Mouse (Mus musculus): ENCODE data around the gene Pskh1.

The Pskh1 gene

GRCm38 (mm10) chr8:105900180-105900940 lies at the start of gene Pskh1:
Gene Pskh1, plus strand, starts transcription at chr8:105900441.
- in situ Hi-C loops (cut with MboI, MseI) = no loop called here

GRCm38 (mm10) chr8:105850611-105851010 lies 49.6 kb upstream of the Pskh1 start:
- in situ Hi-C loops (cut with MboI, MseI) = no loop called here

- in situ Hi-C loops (cut with MboI, MseI) = no loop called here
Measured at GRCm38 (mm10) chr8:105851651-105852143, 48.5 kb upstream of the Pskh1 start.

- in situ Hi-C loops (cut with MboI, MseI) = no loop called here
Measured at GRCm38 (mm10) chr8:105852146-105852729, 48.0 kb upstream of the Pskh1 start.

GRCm38 (mm10) chr8:105853178-105853577 lies 47.1 kb upstream of the Pskh1 start, which contains the start of gene Cenpt:
Gene Cenpt, minus strand, starts transcription at chr8:105853278.
- in situ Hi-C loops (cut with MboI, MseI) = no loop called here

- in situ Hi-C loops (cut with MboI, MseI) = no loop called here
Measured at GRCm38 (mm10) chr8:105854303-105854702, 45.9 kb upstream of the Pskh1 start.

- in situ Hi-C loops (cut with MboI, MseI) = no loop called here
Measured at GRCm38 (mm10) chr8:105854715-105855216, 45.5 kb upstream of the Pskh1 start, which contains the start of gene Thap11. Gene Thap11, plus strand, starts transcription at chr8:105855132.

GRCm38 (mm10) chr8:105855248-105856167 lies 44.7 kb upstream of the Pskh1 start:
- in situ Hi-C loops (cut with MboI, MseI) = no loop called here

GRCm38 (mm10) chr8:105856168-105856835 lies 43.9 kb upstream of the Pskh1 start:
- in situ Hi-C loops (cut with MboI, MseI) = no loop called here

- in situ Hi-C loops (cut with MboI, MseI) = no loop called here
Measured at GRCm38 (mm10) chr8:105858495-105858894, 41.7 kb upstream of the Pskh1 start.

- in situ Hi-C loops (cut with MboI, MseI) = no loop called here
Measured at GRCm38 (mm10) chr8:105859314-105859713, 40.9 kb upstream of the Pskh1 start.

- in situ Hi-C loops (cut with MboI, MseI) = loop anchor here (5.0 kb wide), 1 partner anchor 33 kb away; the partner anchor contains the start of genes Ranbp10 and Tsnaxip1
Measured at GRCm38 (mm10) chr8:105860143-105860981, 39.9 kb upstream of the Pskh1 start, which contains the start of gene Nutf2. Gene Nutf2, plus strand, starts transcription at chr8:105860580.

- in situ Hi-C loops (cut with MboI, MseI) = loop anchor here (5.0 kb wide), 1 partner anchor 35 kb away; the partner anchor contains the start of genes Ranbp10 and Tsnaxip1
Measured at GRCm38 (mm10) chr8:105861951-105862350, 38.3 kb upstream of the Pskh1 start.

GRCm38 (mm10) chr8:105866364-105867029 lies 33.7 kb upstream of the Pskh1 start:
- in situ Hi-C loops (cut with MboI, MseI) = no loop called here

GRCm38 (mm10) chr8:105874301-105874700 lies 25.9 kb upstream of the Pskh1 start:
- in situ Hi-C loops (cut with MboI, MseI) = no loop called here

GRCm38 (mm10) chr8:105880754-105881520 lies 19.3 kb upstream of the Pskh1 start, which contains the start of gene Edc4:
Gene Edc4, plus strand, starts transcription at chr8:105880881.
- in situ Hi-C loops (cut with MboI, MseI) = loop anchor here (10.0 kb wide), 1 partner anchor 54 kb away; the partner anchor contains the start of genes Ctrl and Psmb10

GRCm38 (mm10) chr8:105889756-105890465 lies 10.3 kb upstream of the Pskh1 start:
- in situ Hi-C loops (cut with MboI, MseI) = loop anchor here (10.0 kb wide), 1 partner anchor 45 kb away; the partner anchor contains the start of genes Ctrl and Psmb10

GRCm38 (mm10) chr8:105890870-105891269 lies 9.4 kb upstream of the Pskh1 start:
- in situ Hi-C loops (cut with MboI, MseI) = no loop called here

Measured in regulatory T cell (primary cell).